Mouse (Mus musculus) E14TG2a.4 (cell line): ENCODE measurements around the gene Nt5c2.
A peak's percentile ranks its signal among the peaks of the same experiment; 100 is the strongest.
"Not testable (repeated sequence)": the region's sequence is repeated elsewhere in the genome, so short reads cannot be mapped to it uniquely, and the experiment has no call there.

Experiments used
- H3K27me3 ChIP-seq: 2 replicates; pipeline ENCODE4 v1.6.1; 2014; ENCODE audit warnings: low read length, control low read depth; ENCODE audit not compliant: insufficient read depth
- H3K36me3 ChIP-seq: 2 replicates; pipeline ENCODE4 v1.6.1; 2014; ENCODE audit warnings: low read length, control low read depth; ENCODE audit not compliant: insufficient read depth
- H3K4me1 ChIP-seq: replicated peaks from 2 replicates; pipeline ENCODE4 v1.6.1; 2014; ENCODE audit warnings: low read depth, low read length, control low read depth
- H3K4me3 ChIP-seq: replicated peaks from 2 replicates; pipeline ENCODE4 v1.5.1; 2014; ENCODE audit warnings: mild to moderate bottlenecking, low read length
- H3K9me3 ChIP-seq: 2 replicates; pipeline ENCODE4 v1.6.1; 2014; ENCODE audit warnings: low read length, control low read depth
- CTCF ChIP-seq: conservative IDR thresholded peaks from 2 replicates; pipeline ENCODE4 v1.5.1; 2014; ENCODE audit warnings: low read length
- NANOG ChIP-seq: IDR thresholded peaks from 2 replicates; pipeline ENCODE4 v1.6.1; 2014; ENCODE audit warnings: borderline replicate concordance, low read length, mixed read lengths
- POU5F1 ChIP-seq: IDR thresholded peaks from 2 replicates; pipeline ENCODE4 v1.6.1; 2014; ENCODE audit warnings: low read length, borderline replicate concordance

Nt5c2 gene

GRCm38 (mm10) chr19:47013340-47014158 lies 1.4 kb downstream of the Nt5c2 start:
- peaks cover 27% of the 10 kb centered on the region for H3K27me3 ChIP-seq
- H3K4me1 ChIP-seq = peaks cover 48% of the 10 kb centered on the region
- no peaks in the 10 kb centered on the region for H3K9me3 ChIP-seq
- TF ChIP-seq NANOG = no peak
- H3K36me3 ChIP-seq = peaks cover 16% of the 10 kb centered on the region
- H3K4me3 ChIP-seq = peak overlapping the region; percentile 94

GRCm38 (mm10) chr19:47012521-47013130 lies 2.3 kb downstream of the Nt5c2 start:
- Histone ChIP-seq H3K4me1 (peaks cover 44% of the 10 kb centered on the region), H3K27me3 (peaks cover 27% of the 10 kb centered on the region), H3K4me3 (peak overlapping the region; percentile 94), H3K9me3 (no peaks in the 10 kb centered on the region), H3K36me3 (peaks cover 16% of the 10 kb centered on the region)
- TF ChIP-seq CTCF (peak; percentile 59), NANOG (no peak), POU5F1 (no peak)

DNA sequence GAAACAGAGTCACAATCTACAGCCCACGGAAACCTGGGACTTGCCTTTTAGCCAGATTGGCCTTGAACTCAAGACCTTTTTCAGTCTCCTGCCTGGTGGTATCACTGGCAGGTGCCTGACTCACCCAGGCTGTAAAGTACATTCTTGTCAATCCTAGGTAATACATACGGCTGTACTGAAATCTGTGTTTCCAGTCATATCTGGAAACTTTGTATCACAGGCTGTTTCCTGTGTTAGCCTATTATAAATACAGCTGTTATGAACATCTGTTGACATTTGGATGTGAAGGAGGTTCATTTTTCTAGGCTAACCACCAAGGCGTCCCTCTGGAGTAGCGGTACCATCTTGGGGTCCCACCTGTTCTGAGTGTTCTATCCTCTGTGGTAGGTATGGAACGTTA lies 5.0 kb downstream of the Nt5c2 start:
- no peak for TF ChIP-seq NANOG
- no peak for TF ChIP-seq POU5F1
- no peak for TF ChIP-seq CTCF
- Histone ChIP-seq H3K4me1 (peaks cover 34% of the 10 kb centered on the region), H3K4me3 (no peak overlapping the region), H3K27me3 (peaks cover 17% of the 10 kb centered on the region), H3K9me3 (no peaks in the 10 kb centered on the region), H3K36me3 (peaks cover 12% of the 10 kb centered on the region)

DNA sequence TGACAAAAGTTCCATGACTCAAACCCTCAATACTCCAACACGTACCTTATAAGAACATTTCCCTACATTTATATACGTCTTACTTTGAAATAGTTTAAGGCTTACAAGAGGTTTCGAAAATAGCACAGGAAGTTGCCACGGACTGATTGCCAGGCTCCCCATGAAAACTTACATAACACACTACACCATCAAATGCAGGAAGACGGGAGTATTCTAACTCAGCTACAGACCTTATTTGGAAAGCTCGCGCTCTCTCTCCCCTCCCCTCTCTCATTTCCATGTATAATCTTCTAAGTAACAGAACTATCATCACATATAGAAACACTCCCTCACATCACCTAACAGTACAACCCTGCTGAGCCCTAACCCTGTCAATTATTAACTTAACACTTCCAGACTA lies 5.5 kb downstream of the Nt5c2 start:
- H3K4me3 ChIP-seq = no peak overlapping the region

GRCm38 (mm10) chr19:47006321-47006720 lies 8.6 kb downstream of the Nt5c2 start:
- Histone ChIP-seq H3K4me1 (peaks cover 20% of the 10 kb centered on the region), H3K36me3 (peaks cover 6% of the 10 kb centered on the region; the same call in 1 of the 2 replicates), H3K9me3 (no peaks in the 10 kb centered on the region), H3K27me3 (no peaks in the 10 kb centered on the region), H3K4me3 (no peak overlapping the region)
- no peak for TF ChIP-seq POU5F1
- no peak for TF ChIP-seq NANOG
- TF ChIP-seq CTCF = no peak

More for the DNA sequence above, 5.5 kb downstream of the Nt5c2 start:
- H3K27me3 ChIP-seq = peaks cover 17% of the 10 kb centered on the region
- no peaks in the 10 kb centered on the region for H3K9me3 ChIP-seq
- H3K36me3 ChIP-seq = peaks cover 12% of the 10 kb centered on the region
- H3K4me1 ChIP-seq = peaks cover 38% of the 10 kb centered on the region
- no peak for TF ChIP-seq NANOG
- no peak for TF ChIP-seq POU5F1
- TF ChIP-seq CTCF = no peak

- no peak overlapping the region for H3K4me3 ChIP-seq
- peaks cover 2% of the 10 kb centered on the region; the same call in 1 of the 2 replicates for H3K36me3 ChIP-seq
- peaks cover 20% of the 10 kb centered on the region for H3K4me1 ChIP-seq
- no peaks in the 10 kb centered on the region for H3K27me3 ChIP-seq
- no peaks in the 10 kb centered on the region for H3K9me3 ChIP-seq
- no peak for TF ChIP-seq NANOG
- TF ChIP-seq CTCF = no peak
- TF ChIP-seq POU5F1 = no peak
Observed at GRCm38 (mm10) chr19:47005873-47006272, 9.1 kb downstream of the Nt5c2 start.

- Histone ChIP-seq H3K27me3 (no peaks in the 10 kb centered on the region), H3K4me1 (peaks cover 20% of the 10 kb centered on the region), H3K9me3 (no peaks in the 10 kb centered on the region), H3K4me3 (no peak overlapping the region), H3K36me3 (no peaks in the 10 kb centered on the region)
- no peak for TF ChIP-seq NANOG
- no peak for TF ChIP-seq CTCF
- TF ChIP-seq POU5F1 = no peak
Observed at GRCm38 (mm10) chr19:47003742-47004511, 11.0 kb downstream of the Nt5c2 start.

DNA sequence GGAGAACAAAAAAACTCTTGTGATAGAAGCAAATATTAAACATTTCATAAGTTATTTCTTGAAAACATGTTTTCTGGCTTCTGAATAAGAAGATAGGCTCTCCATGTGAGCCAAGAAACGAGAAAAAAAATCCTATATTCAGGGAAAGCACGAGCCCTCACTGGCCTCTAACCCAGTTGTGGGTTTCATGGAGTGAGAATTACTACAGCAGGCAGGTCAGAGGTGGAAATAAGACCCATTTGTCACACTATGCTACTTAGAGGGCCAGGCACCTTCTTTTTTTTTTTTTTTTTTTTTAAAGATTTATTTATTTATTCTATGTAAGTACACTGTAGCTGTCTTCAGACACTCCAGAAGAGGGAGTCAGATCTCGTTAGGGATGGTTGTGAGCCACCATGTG lies 14.6 kb downstream of the Nt5c2 start:
- H3K4me3 ChIP-seq, H3K9me3 ChIP-seq, H3K27me3 ChIP-seq: not testable (repeated sequence)
- Histone ChIP-seq H3K4me1 (peaks cover 13% of the 10 kb centered on the region), H3K36me3 (peaks cover 12% of the 10 kb centered on the region)
